Mouse (Mus musculus): ENCODE measurements around the gene Nkain4.

DNA sequence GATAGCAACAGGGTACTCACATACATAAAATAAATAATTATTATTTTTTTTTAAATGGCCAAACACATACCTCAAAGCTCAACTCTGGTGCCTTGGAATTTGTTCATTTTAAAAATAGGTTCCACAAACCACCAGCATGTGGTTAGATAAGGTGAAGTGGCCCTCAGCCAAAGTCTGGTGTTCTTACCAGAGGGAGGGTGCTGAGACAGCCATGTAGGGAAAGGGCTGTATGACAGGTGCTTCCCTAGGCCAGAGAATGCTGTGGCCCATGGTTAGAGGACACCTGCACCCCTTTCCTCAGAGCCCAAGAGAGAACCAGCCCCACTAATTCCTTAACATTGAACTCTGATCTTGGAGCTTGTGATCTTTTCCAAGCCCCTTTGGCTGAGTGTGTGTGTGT, 14.3 kb downstream of the Nkain4 start:
- TF ChIP-seq POLR2A (IDR thresholded peaks at IDR 0.05; ENCODE audit: borderline replicate concordance, low read depth, low read length) (no peak), CTCF (IDR thresholded peaks at IDR 0.05; ENCODE audit: low read depth, low read length) (no peak)

Measured in bone marrow macrophage, adult 2 months (primary cell).